Mouse (Mus musculus) liver, adult 2 months (tissue): ENCODE data around the gene Kif2a. TPM values are rescaled to one million over a fixed set of nuclear protein-coding genes. Genes with fewer than 3 reads are reported as not detected.

ENCODE experiments used
- DNase-seq: peaks from one replicate; pipeline ENCODE4 v3.0.0-alpha.2; 2011; ENCODE audit warnings: low read depth, low spot score; ENCODE audit errors: extremely low read depth
- H3K27ac ChIP-seq: fragments of 200-500 bp; replicated peaks from 2 replicates; pipeline ENCODE4 v1.5.1; 2012; ENCODE audit warnings: low read depth, mild to moderate bottlenecking, control low read depth, inconsistent platforms, low read length; ENCODE audit not compliant: insufficient read depth
- H3K27me3 ChIP-seq: fragments of 200-500 bp; 2 replicates; pipeline ENCODE4 v1.6.1; 2012; ENCODE audit warnings: mild to moderate bottlenecking, moderate library complexity, low read length, inconsistent platforms; ENCODE audit not compliant: control insufficient read depth, insufficient read depth
- H3K36me3 ChIP-seq: fragments of 200-500 bp; 2 replicates; pipeline ENCODE4 v1.6.1; 2012; ENCODE audit warnings: low read length, inconsistent platforms; ENCODE audit not compliant: control insufficient read depth, insufficient read depth
- H3K4me1 ChIP-seq: fragments of 200-500 bp; 2 replicates; pipeline ENCODE4 v1.6.1; 2011; ENCODE audit warnings: low read length; ENCODE audit not compliant: control insufficient read depth, insufficient read depth
- H3K4me3 ChIP-seq: fragments of 200-500 bp; 2 replicates; pipeline ENCODE4 v1.5.1; 2011; ENCODE audit warnings: low read depth, mild to moderate bottlenecking, control low read depth, low read length, moderate library complexity; ENCODE audit not compliant: insufficient read depth
- H3K79me2 ChIP-seq: fragments of 200-500 bp; 2 replicates; pipeline ENCODE4 v1.6.1; 2012; ENCODE audit warnings: inconsistent platforms, mild to moderate bottlenecking, low read length, moderate library complexity; ENCODE audit not compliant: control insufficient read depth, insufficient read depth
- H3K9ac ChIP-seq: fragments of 200-500 bp; 2 replicates; pipeline ENCODE4 v1.6.1; 2012; ENCODE audit warnings: low read depth, mild to moderate bottlenecking, control low read depth, inconsistent platforms, low read length
- CTCF ChIP-seq: fragments of 200-500 bp; IDR thresholded peaks from 2 replicates; pipeline ENCODE4 v1.5.1; 2011; ENCODE audit warnings: low read depth, low read length, control low read depth
- POLR2A ChIP-seq: fragments of 200-500 bp; IDR thresholded peaks from 2 replicates; pipeline ENCODE4 v1.6.1; 2011; ENCODE audit warnings: low read length, control low read depth; ENCODE audit not compliant: insufficient read depth; ENCODE audit errors: extremely low read depth
- WGBS: fragments of 180-500 bp; shearing (Covaris S2); methylation state at CpG from one replicate; pipeline ENCODE4 v1.1.7; 2018; 5-methylcytosine and 5-hydroxymethylcytosine counted together
- polyA plus RNA-seq: library from polyadenylated mRNA; depleted of rRNA; stranded (reverse); fragments of >200 nt; gene quantifications from 2 replicates; pipeline ENCODE4 v1.2.3, GENCODE M21; 2012; rRNA removed
- total RNA-seq: library from RNA; depleted of rRNA; stranded (reverse); fragments of >200 nt; gene quantifications from 2 replicates; pipeline ENCODE4 v1.2.3, GENCODE M21; 2014; rRNA removed

The Kif2a gene
- total and polyA plus RNA-seq, 2 experiments, result 0.42 to 5.3 TPM

DNA sequence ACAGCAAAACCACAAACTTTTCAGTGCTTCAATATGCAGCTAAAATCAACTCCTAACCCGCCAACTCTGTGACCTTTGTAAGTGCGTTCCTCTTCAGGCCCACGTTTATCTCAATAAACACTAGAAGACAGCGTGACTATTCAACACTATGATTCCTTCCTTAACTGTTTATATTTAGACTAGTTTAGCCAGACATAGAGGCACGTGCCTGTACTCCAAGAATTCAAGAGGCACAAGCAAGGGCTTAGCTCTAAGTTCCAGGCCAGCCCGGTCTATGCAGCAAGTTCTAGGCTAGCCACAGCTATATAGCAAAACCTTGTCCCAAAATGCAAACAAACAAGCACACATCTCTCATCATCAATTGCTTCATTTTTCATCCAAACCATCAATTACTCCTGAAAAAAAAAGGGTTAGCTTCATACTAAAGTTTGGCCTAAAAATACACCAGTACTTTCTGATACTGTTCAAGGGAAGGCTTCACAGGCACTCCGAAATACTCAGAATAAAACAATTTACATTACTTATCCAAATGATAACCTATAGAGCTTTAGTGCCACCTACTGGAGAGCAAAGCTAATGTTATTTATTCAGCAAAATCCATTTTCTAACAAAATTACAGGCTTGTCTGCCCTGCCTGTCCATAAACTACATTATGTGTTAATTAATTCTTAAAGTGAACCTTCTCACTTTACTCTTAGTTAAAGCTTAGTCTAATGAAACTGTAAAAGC lies 103.4 kb downstream of the Kif2a start:
- Histone ChIP-seq H3K9ac (no peak overlapping the region), H3K36me3 (peaks cover 4% of the 10 kb centered on the region; the same call in 1 of the 2 replicates), H3K79me2 (no peaks in the 10 kb centered on the region), H3K4me3 (no peak overlapping the region), H3K27me3 (no peaks in the 10 kb centered on the region), H3K27ac (no peak overlapping the region), H3K4me1 (no peaks in the 10 kb centered on the region)
- peak; percentile 22; the same call in 1 of the 2 replicates for TF ChIP-seq CTCF
- TF ChIP-seq POLR2A, result no peak
- 71% methylated on average over 7 of the region's 7 CpGs for WGBS
- no peak for DNase-seq

GRCm38 (mm10) chr13:106913125-106913736 lies 108.7 kb downstream of the Kif2a start:
- H3K27ac ChIP-seq, result no peak overlapping the region
- no peak overlapping the region for H3K4me3 ChIP-seq
- H3K9ac ChIP-seq, result no peak overlapping the region
- DNase-seq, result no peak
- no peaks in the 10 kb centered on the region for H3K27me3 ChIP-seq
- WGBS, result 86% methylated on average over 3 of the region's 3 CpGs
- no peaks in the 10 kb centered on the region for H3K4me1 ChIP-seq
- TF ChIP-seq CTCF (no peak), POLR2A (no peak)
- H3K36me3 ChIP-seq, result peaks cover 17% of the 10 kb centered on the region
- H3K79me2 ChIP-seq, result no peaks in the 10 kb centered on the region

GRCm38 (mm10) chr13:106910096-106910495 lies 111.8 kb downstream of the Kif2a start:
- DNase-seq, result no peak

More at GRCm38 (mm10) chr13:106910096-106910495, 111.8 kb downstream of the Kif2a start:
- H3K27ac ChIP-seq, result no peak overlapping the region
- H3K4me1 ChIP-seq, result no peaks in the 10 kb centered on the region
- no peaks in the 10 kb centered on the region for H3K79me2 ChIP-seq
- no peak overlapping the region for H3K9ac ChIP-seq
- H3K36me3 ChIP-seq, result peaks cover 20% of the 10 kb centered on the region
- 96% methylated on average over 10 of the region's 10 CpGs for WGBS
- no peak overlapping the region for H3K4me3 ChIP-seq
- H3K27me3 ChIP-seq, result no peaks in the 10 kb centered on the region
- TF ChIP-seq POLR2A (no peak), CTCF (no peak)

Other genes with a start within 250 kb of the Kif2a start
- gene Ipo11, start 85.2 kb downstream of the Kif2a start, total RNA-seq, result 17.5 and 20.3 TPM in 2 replicates
- gene Ipo11, start 85.2 kb downstream of the Kif2a start, polyA plus RNA-seq, result 8.4 and 8.8 TPM in 2 replicates
- gene Dimt1, start 75.0 kb downstream of the Kif2a start, total RNA-seq, result 3.4 and 4.0 TPM in 2 replicates
- 1.3 and 4.4 TPM in 2 replicates for gene Dimt1, start 75.0 kb downstream of the Kif2a start, polyA plus RNA-seq